Comparison of ENCODE assay signal across 13 mouse cellular contexts in genomic region chr6:134886475-134886874, GRCm38 (mm10). TPM values are rescaled to one million over a fixed set of nuclear protein-coding genes. Genes with fewer than 3 reads are reported as not detected.
A peak's percentile ranks its signal among the peaks of the same experiment; 100 is the strongest.
DNase-seq lines count a peak whose midpoint lies in the region; ATAC-seq and TF ChIP-seq lines count a peak whose summit lies in the region.
"Had no signal": no experiment of that assay in that cellular context is flagged by ENCODE, and none has a peak within 500 bp of the region (broad histone marks: within the 10 kb centered on the region; RNA-seq: fewer than 3 reads in every experiment).

No protein-coding gene starts in this region.

- no peak for TF ChIP-seq CTCF in midbrain, postnatal 0 days (IDR thresholded peaks at IDR 0.05)

- H3K27me3 ChIP-seq in forebrain, embryonic 11.5 days (ENCODE audit: control insufficient read depth, insufficient read depth, low read length): no peaks in the 10 kb centered on the region
- H3K27me3 ChIP-seq in hindbrain, embryonic 14.5 days (ENCODE audit: control insufficient read depth, insufficient read depth, low read length): no peaks in the 10 kb centered on the region
- H3K27me3 ChIP-seq in midbrain, postnatal 0 days (ENCODE audit: insufficient read depth, low read length): no peaks in the 10 kb centered on the region
- H3K27me3 ChIP-seq in kidney, embryonic 15.5 days: 0 out of 2 replicates have a peak, but pooled peaks cover 2% of the 10 kb centered on the region

- 88% methylated on average over 8 of the region's 8 CpGs for WGBS in forebrain, embryonic 11.5 days
- 67% methylated on average over 8 of the region's 8 CpGs for WGBS in hindbrain, embryonic 14.5 days
- WGBS in midbrain, postnatal 0 days: 47% methylated on average over 8 of the region's 8 CpGs
- WGBS in kidney, embryonic 15.5 days: 88% methylated on average over 8 of the region's 8 CpGs

- peak overlapping the region; percentile 62 for H3K4me3 ChIP-seq in forebrain, embryonic 11.5 days (ENCODE audit: low read depth, low read length)
- H3K4me3 ChIP-seq in hindbrain, embryonic 14.5 days (replicated peaks; ENCODE audit: low read length): peak overlapping the region; percentile 51
- peak overlapping the region; percentile 57 for H3K4me3 ChIP-seq in midbrain, postnatal 0 days (ENCODE audit: low read depth, low read length)
- H3K4me3 ChIP-seq in kidney, embryonic 15.5 days (replicated peaks): no peak overlapping the region

- H3K36me3 ChIP-seq in forebrain, embryonic 11.5 days (ENCODE audit: control insufficient read depth, insufficient read depth, low read length): peaks cover 4% of the 10 kb centered on the region; the same call in 1 of the 2 replicates
- no peaks in the 10 kb centered on the region for H3K36me3 ChIP-seq in hindbrain, embryonic 14.5 days (replicated peaks; ENCODE audit: control insufficient read depth, insufficient read depth)
- H3K36me3 ChIP-seq in midbrain, postnatal 0 days (ENCODE audit: insufficient read depth, low read length): no peaks in the 10 kb centered on the region
- H3K36me3 ChIP-seq in kidney, embryonic 15.5 days: peaks cover 6% of the 10 kb centered on the region; the same call in 1 of the 2 replicates

- peaks cover 10% of the 10 kb centered on the region for H3K4me1 ChIP-seq in forebrain, embryonic 11.5 days (replicated peaks; ENCODE audit: control insufficient read depth, insufficient read depth, low read length)
- H3K4me1 ChIP-seq in hindbrain, embryonic 14.5 days (replicated peaks; ENCODE audit: control insufficient read depth, insufficient read depth, low read length): peaks cover 42% of the 10 kb centered on the region
- peaks cover 26% of the 10 kb centered on the region for H3K4me1 ChIP-seq in midbrain, postnatal 0 days (ENCODE audit: insufficient read depth, low read length)
- H3K4me1 ChIP-seq in kidney, embryonic 15.5 days: peaks cover 7% of the 10 kb centered on the region

- no peaks in the 10 kb centered on the region for H3K9me3 ChIP-seq in forebrain, embryonic 11.5 days (ENCODE audit: control insufficient read depth, low read length)
- no peaks in the 10 kb centered on the region for H3K9me3 ChIP-seq in hindbrain, embryonic 14.5 days (ENCODE audit: control insufficient read depth, low read length)
- H3K9me3 ChIP-seq in midbrain, postnatal 0 days (ENCODE audit: low read length): no peaks in the 10 kb centered on the region
- H3K9me3 ChIP-seq in kidney, embryonic 15.5 days (replicated peaks): no peaks in the 10 kb centered on the region
- H3K9me3 ChIP-seq: G1E had no signal

- no peak for ATAC-seq in forebrain, embryonic 11.5 days (replicated peaks; ENCODE audit: low FRiP score)
- no peak for ATAC-seq in hindbrain, embryonic 14.5 days (ENCODE audit: low FRiP score)
- ATAC-seq in midbrain, postnatal 0 days (ENCODE audit: low FRiP score): no peak
- ATAC-seq in kidney, embryonic 15.5 days (replicated peaks; ENCODE audit: low FRiP score): no peak
- no peak for ATAC-seq in megakaryocyte progenitor cell, adult 5-6 weeks (replicated peaks; ENCODE audit: poor library complexity)

- no peak overlapping the region for H3K27ac ChIP-seq in forebrain, embryonic 11.5 days (ENCODE audit: low read depth, low read length)
- peak overlapping the region; percentile 90 for H3K27ac ChIP-seq in hindbrain, embryonic 14.5 days
- peak overlapping the region; percentile 90 for H3K27ac ChIP-seq in midbrain, postnatal 0 days (ENCODE audit: low read depth, low read length)
- no peak overlapping the region for H3K27ac ChIP-seq in kidney, embryonic 15.5 days
- H3K27ac ChIP-seq: macrophage had no signal

- H3K4me2 ChIP-seq in forebrain, embryonic 11.5 days (ENCODE audit: low read depth, low read length, severe bottlenecking): peak overlapping the region; percentile 64
- H3K4me2 ChIP-seq in hindbrain, embryonic 14.5 days (replicated peaks): peak overlapping the region; percentile 61
- H3K4me2 ChIP-seq in midbrain, postnatal 0 days (ENCODE audit: low read depth, low read length, poor library complexity, severe bottlenecking): peak overlapping the region; percentile 51
- no peak overlapping the region for H3K4me2 ChIP-seq in kidney, embryonic 15.5 days

- peak overlapping the region; percentile 75 for H3K9ac ChIP-seq in forebrain, embryonic 11.5 days (ENCODE audit: low read length)
- H3K9ac ChIP-seq in hindbrain, embryonic 14.5 days: peak overlapping the region; percentile 72
- H3K9ac ChIP-seq in midbrain, postnatal 0 days (replicated peaks; ENCODE audit: low read length, poor library complexity, severe bottlenecking): peak overlapping the region; percentile 77
- no peak overlapping the region for H3K9ac ChIP-seq in kidney, embryonic 15.5 days

- peak; percentile 75 for DNase-seq in heart, adult 11 months
- no peak for DNase-seq in heart, adult 18-20 months
- no peak for DNase-seq in forebrain, embryonic 11.5 days (ENCODE audit: low spot score)
- DNase-seq in hindbrain, embryonic 14.5 days (ENCODE audit: low spot score): no peak
- DNase-seq in midbrain, postnatal 0 days (ENCODE audit: low spot score): no peak
- DNase-seq in adrenal gland, adult 8-10 months: no peak
- DNase-seq: heart, postnatal 14 days; kidney, adult 18-20 months; lung, adult 18-20 months had no signal

RNA-seq across cellular contexts. Expression of gene Gpr19, which starts 11.9 kb away (rescaled TPM):
- total RNA-seq in heart, adult 18-20 months (2021): 1 to 10 TPM; 3.9 to 5.0 TPM
- 31.2 and 33.8 TPM in 2 replicates for polyA plus RNA-seq in forebrain, embryonic 11.5 days (2014; fragmentation: Nextera tagmentation; extraction: Ambion mirVana)
- 34.0 and 37.1 TPM in 2 replicates for polyA plus RNA-seq in hindbrain, embryonic 14.5 days (2014; fragmentation: Nextera tagmentation; extraction: Ambion mirVana)
- 32.1 and 34.2 TPM in 2 replicates for total RNA-seq in midbrain, postnatal 0 days (2014; rRNA removed)
- 38.5 and 41.6 TPM in 2 replicates for polyA plus RNA-seq in midbrain, postnatal 0 days (2015; fragmentation: Nextera tagmentation; extraction: Ambion mirVana)
- total RNA-seq in adrenal gland, adult 8-10 months (2022): 1 to 10 TPM; 7.1 to 9.8 (median 7.9) TPM
- polyA plus RNA-seq in kidney, embryonic 15.5 days (2015; fragmentation: Nextera tagmentation; extraction: Ambion mirVana): 11.0 and 12.3 TPM in 2 replicates
- total RNA-seq in megakaryocyte progenitor cell, adult 5-6 weeks (2015): 7.7 and 12.8 TPM in 2 replicates
- total RNA-seq in megakaryocyte progenitor cell, adult 5-6 weeks (2017): 7.2 and 7.6 TPM in 2 replicates

RNA-seq across cellular contexts. Expression of gene Cdkn1b, which starts 33.7 kb away (rescaled TPM):
- total RNA-seq in heart, adult 18-20 months (2021): 10 to 100 TPM; 33.8 to 41.5 TPM
- 26.2 and 27.3 TPM in 2 replicates for polyA plus RNA-seq in forebrain, embryonic 11.5 days (2014; fragmentation: Nextera tagmentation; extraction: Ambion mirVana)
- polyA plus RNA-seq in hindbrain, embryonic 14.5 days (2014; fragmentation: Nextera tagmentation; extraction: Ambion mirVana): 18.5 and 19.0 TPM in 2 replicates
- 48.5 and 58.8 TPM in 2 replicates for total RNA-seq in midbrain, postnatal 0 days (2014; rRNA removed)
- 23.9 and 25.6 TPM in 2 replicates for polyA plus RNA-seq in midbrain, postnatal 0 days (2015; fragmentation: Nextera tagmentation; extraction: Ambion mirVana)
- 10 to 100 TPM; 32.9 to 44.0 (median 37.1) TPM for total RNA-seq in adrenal gland, adult 8-10 months (2022)
- 15.9 and 17.6 TPM in 2 replicates for polyA plus RNA-seq in kidney, embryonic 15.5 days (2015; fragmentation: Nextera tagmentation; extraction: Ambion mirVana)
- 20.1 and 21.1 TPM in 2 replicates for total RNA-seq in megakaryocyte progenitor cell, adult 5-6 weeks (2015)
- total RNA-seq in megakaryocyte progenitor cell, adult 5-6 weeks (2017): 36.8 and 39.1 TPM in 2 replicates

RNA-seq across cellular contexts. Expression of gene Crebl2, which starts 56.5 kb away (rescaled TPM):
- 10 to 100 TPM; 13.3 to 15.7 TPM for total RNA-seq in heart, adult 18-20 months (2021)
- 0.87 and 1.1 TPM in 2 replicates for polyA plus RNA-seq in forebrain, embryonic 11.5 days (2014; fragmentation: Nextera tagmentation; extraction: Ambion mirVana)
- polyA plus RNA-seq in hindbrain, embryonic 14.5 days (2014; fragmentation: Nextera tagmentation; extraction: Ambion mirVana): 3.2 and 3.3 TPM in 2 replicates
- total RNA-seq in midbrain, postnatal 0 days (2014; rRNA removed): 7.0 and 10.0 TPM in 2 replicates
- polyA plus RNA-seq in midbrain, postnatal 0 days (2015; fragmentation: Nextera tagmentation; extraction: Ambion mirVana): 2.6 and 3.5 TPM in 2 replicates
- 10 to 100 TPM; 47.1 to 63.4 (median 58.0) TPM for total RNA-seq in adrenal gland, adult 8-10 months (2022)
- 2.3 and 3.1 TPM in 2 replicates for polyA plus RNA-seq in kidney, embryonic 15.5 days (2015; fragmentation: Nextera tagmentation; extraction: Ambion mirVana)
- 2.0 and 4.5 TPM in 2 replicates for total RNA-seq in megakaryocyte progenitor cell, adult 5-6 weeks (2015)
- total RNA-seq in megakaryocyte progenitor cell, adult 5-6 weeks (2017): 2.5 and 4.1 TPM in 2 replicates

Comparison
In these comparisons a context has a peak if more than half of its experiments do, and no peak if none do; other contexts are left out.
1. H3K27ac ChIP-seq: peak in hindbrain, embryonic 14.5 days (single experiment) and midbrain, postnatal 0 days (single experiment); none in forebrain, embryonic 11.5 days (single experiment) and kidney, embryonic 15.5 days (single experiment).